8 mouse cellular contexts compared by ENCODE assay signal in genomic region chr1:119503808-119504207, GRCm38 (mm10). TPM values are rescaled to one million over a fixed set of nuclear protein-coding genes. Genes with fewer than 3 reads are reported as not detected.
DNase-seq lines count a peak whose midpoint lies in the region; ATAC-seq and TF ChIP-seq lines count a peak whose summit lies in the region.

No protein-coding gene starts in this region.

- peak overlapping the region; percentile 94 for H3K4me3 ChIP-seq in E14TG2a.4 (replicated peaks; ENCODE audit: low read length)
- H3K4me3 ChIP-seq in forebrain, embryonic 16.5 days (replicated peaks; ENCODE audit: low read length) = peak overlapping the region; percentile 67
- H3K4me3 ChIP-seq in lung, postnatal 0 days (ENCODE audit: low read depth, low read length) = peak overlapping the region; percentile 91

- H3K27ac ChIP-seq in forebrain, embryonic 16.5 days (ENCODE audit: low read length) = no peak overlapping the region
- H3K27ac ChIP-seq in lung, postnatal 0 days (ENCODE audit: low read length) = peak overlapping the region; percentile 95

- H3K4me2 ChIP-seq in forebrain, embryonic 16.5 days (ENCODE audit: low read length) = peak overlapping the region; percentile 62
- peak overlapping the region; percentile 70 for H3K4me2 ChIP-seq in lung, postnatal 0 days (replicated peaks; ENCODE audit: low read depth, low read length)

- intact Hi-C loops in heart, postnatal 14 days (cut with DNase I) = loop anchor here (10.0 kb wide), 1 partner anchor 1189 kb away; the partner anchor contains the start of gene Tsn

- peaks cover 63% of the 10 kb centered on the region for H3K4me1 ChIP-seq in E14TG2a.4 (replicated peaks; ENCODE audit: low read depth, low read length)
- peaks cover 27% of the 10 kb centered on the region for H3K4me1 ChIP-seq in forebrain, embryonic 16.5 days (replicated peaks; ENCODE audit: control insufficient read depth, insufficient read depth, low read length)
- H3K4me1 ChIP-seq in lung, postnatal 0 days (ENCODE audit: insufficient read depth, low read depth, low read length) = peaks cover 21% of the 10 kb centered on the region

- WGBS in forebrain, embryonic 16.5 days = 24% methylated on average over 5 of the region's 5 CpGs
- WGBS in lung, postnatal 0 days = 8% methylated on average over 5 of the region's 5 CpGs

- H3K27me3 ChIP-seq in E14TG2a.4 (ENCODE audit: insufficient read depth, low read length) = peaks cover 26% of the 10 kb centered on the region
- H3K27me3 ChIP-seq in forebrain, embryonic 16.5 days (replicated peaks; ENCODE audit: control insufficient read depth, insufficient read depth, low read length) = no peaks in the 10 kb centered on the region
- no peaks in the 10 kb centered on the region for H3K27me3 ChIP-seq in lung, postnatal 0 days (replicated peaks; ENCODE audit: insufficient read depth, low read length)

- H3K9me3 ChIP-seq in E14TG2a.4 (ENCODE audit: low read length) = peaks cover 9% of the 10 kb centered on the region
- no peaks in the 10 kb centered on the region for H3K9me3 ChIP-seq in forebrain, embryonic 16.5 days (ENCODE audit: control insufficient read depth, low read length)
- no peaks in the 10 kb centered on the region for H3K9me3 ChIP-seq in lung, postnatal 0 days (ENCODE audit: low read length)

- peak; percentile 95 for DNase-seq in heart, adult 11 months
- no peak for DNase-seq in heart, postnatal 14 days
- DNase-seq in lung, postnatal 0 days (ENCODE audit: low spot score) = no peak
- DNase-seq in layer of hippocampus, adult 18-20 months (ENCODE audit: low spot score in 2 of 2) = no peak
- DNase-seq in c-Kit-positive CD71-positive TER-119-positive erythroid progenitor cells, embryonic 14.5 days (ENCODE audit: low spot score) = no peak
- no peak for DNase-seq in layer of hippocampus, postnatal 10 days (ENCODE audit: low spot score in 2 of 2)

- ATAC-seq in forebrain, embryonic 16.5 days = no peak
- no peak for ATAC-seq in lung, postnatal 0 days

- no peaks in the 10 kb centered on the region for H3K36me3 ChIP-seq in E14TG2a.4 (ENCODE audit: insufficient read depth, low read length)
- H3K36me3 ChIP-seq in forebrain, embryonic 16.5 days (ENCODE audit: control insufficient read depth, insufficient read depth) = no peaks in the 10 kb centered on the region
- no peaks in the 10 kb centered on the region for H3K36me3 ChIP-seq in lung, postnatal 0 days (ENCODE audit: insufficient read depth, low read length)

- H3K9ac ChIP-seq in forebrain, embryonic 16.5 days (replicated peaks; ENCODE audit: low read depth, low read length) = peak overlapping the region; percentile 68
- H3K9ac ChIP-seq in lung, postnatal 0 days (replicated peaks; ENCODE audit: low read depth) = peak overlapping the region; percentile 75

- TF ChIP-seq EP300 in lung, postnatal 0 days (IDR thresholded peaks at IDR 0.05) = no peak

- no peak for TF ChIP-seq CTCF in E14TG2a.4 (conservative IDR thresholded peaks at IDR 0.05; ENCODE audit: low read length)
- peak; percentile 24; the same call in 1 of the 2 replicates for TF ChIP-seq CTCF in lung, postnatal 0 days (IDR thresholded peaks at IDR 0.05)

RNA-seq across cellular contexts. Expression of gene Ralb, which starts 0.8 kb away (rescaled TPM):
- 10 to 100 TPM; 36.7 to 39.6 TPM for total RNA-seq in heart, postnatal 14 days (2021)
- 47.6 and 54.3 TPM in 2 replicates for polyA plus RNA-seq in forebrain, embryonic 16.5 days (2015; fragmentation: Nextera tagmentation; extraction: Ambion mirVana)
- 151 and 177 TPM in 2 replicates for polyA plus RNA-seq in lung, postnatal 0 days (2015; fragmentation: Nextera tagmentation; extraction: Ambion mirVana)
- 10 to 100 TPM; 20.8 to 21.0 TPM for total RNA-seq in layer of hippocampus, adult 18-20 months (2021)
- total RNA-seq in layer of hippocampus, postnatal 10 days (2021) = 10 to 100 TPM; 33.9 to 40.3 TPM

RNA-seq across cellular contexts. Expression of gene Tmem185b, which starts 22.2 kb away (rescaled TPM):
- 10 to 100 TPM; 12.1 to 12.3 TPM for total RNA-seq in heart, postnatal 14 days (2021)
- 16.8 and 19.4 TPM in 2 replicates for polyA plus RNA-seq in forebrain, embryonic 16.5 days (2015; fragmentation: Nextera tagmentation; extraction: Ambion mirVana)
- 23.1 and 25.8 TPM in 2 replicates for polyA plus RNA-seq in lung, postnatal 0 days (2015; fragmentation: Nextera tagmentation; extraction: Ambion mirVana)
- 10 to 100 TPM; 14.4 to 15.7 TPM for total RNA-seq in layer of hippocampus, adult 18-20 months (2021)
- total RNA-seq in layer of hippocampus, postnatal 10 days (2021) = 10 to 100 TPM; 10.3 to 11.9 TPM
